Mouse (Mus musculus): ENCODE results near the gene Rspry1. TPM values are rescaled to one million over a fixed set of nuclear protein-coding genes. Genes with fewer than 3 reads are reported as not detected.

The Rspry1 gene
- 25.3 to 28.4 TPM (median 26.7 TPM) in 4 replicates for total RNA-seq (2023; ENCODE audit: inconsistent age)

GRCm38 (mm10) chr8:94601607-94602385 lies at the start of gene Rspry1, which contains the start of gene Fam192a:
Rspry1 (plus strand) TSS chr8:94601937.
Fam192a (minus strand) TSS chr8:94601997.

DNA sequence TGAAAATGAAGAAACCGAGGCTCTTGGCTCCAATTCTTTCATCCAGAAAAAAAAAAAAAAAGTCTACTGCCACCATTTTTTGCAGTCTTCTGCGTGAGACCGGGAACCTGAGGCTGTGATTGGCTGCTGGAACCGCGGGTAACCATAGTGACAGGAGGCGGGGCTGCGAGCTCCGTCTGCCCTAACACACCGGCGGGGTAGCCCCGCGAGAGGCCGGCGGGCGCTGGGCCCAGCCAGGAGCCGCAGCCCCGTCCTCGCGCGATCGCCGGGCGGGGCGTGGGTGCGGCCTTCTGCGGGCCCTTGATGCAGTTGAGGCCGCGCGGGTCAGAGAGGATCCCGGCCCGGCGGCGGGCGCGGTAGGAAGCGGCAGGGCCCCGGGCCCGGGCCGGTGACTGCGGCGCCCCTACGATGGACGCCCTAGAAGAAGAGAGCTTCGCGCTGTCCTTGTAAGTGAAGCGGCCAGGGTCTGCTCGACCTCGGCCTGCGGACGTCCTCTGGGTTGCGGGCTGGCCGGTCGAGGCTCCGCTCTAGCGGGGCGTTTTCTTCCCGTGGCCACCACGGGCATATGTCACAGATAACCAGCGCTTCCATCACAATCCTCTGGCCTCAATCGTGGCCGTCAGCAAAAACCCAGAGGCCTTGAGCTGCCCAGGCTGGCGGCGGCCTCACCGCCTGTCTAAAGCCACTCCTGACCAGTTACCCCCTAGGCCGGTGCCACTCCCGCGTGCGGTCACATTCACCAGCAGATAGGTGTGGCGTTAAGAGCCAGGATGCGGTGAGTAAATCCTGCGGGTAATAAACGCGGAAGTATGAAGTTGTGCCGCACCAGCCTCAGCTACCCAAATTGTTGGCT lies 64.9 kb downstream of the Rspry1 start, which contains the start of gene Arl2bp:
Gene Arl2bp, plus strand, starts transcription at position 145 of the 853 bp plus-strand sequence.

GRCm38 (mm10) chr8:94695994-94696384 lies 94.3 kb downstream of the Rspry1 start, which contains the start of gene Pllp:
Pllp (minus strand) TSS chr8:94696278.

Other genes with a start within 250 kb of the Rspry1 start
- 245 to 283 TPM (median 269 TPM) in 4 replicates for gene Herpud1, start 215.5 kb upstream of the Rspry1 start, total RNA-seq (2023; ENCODE audit: inconsistent age)
- 88.4 to 123 TPM (median 96.6 TPM) in 4 replicates for gene Nlrc5, start 167.6 kb upstream of the Rspry1 start, total RNA-seq (2023; ENCODE audit: inconsistent age)
- 0.33 to 0.63 TPM (median 0.45 TPM) in 3 of 4 replicates, not detected in the other for gene Cpne2, start 68.9 kb upstream of the Rspry1 start, total RNA-seq (2023; ENCODE audit: inconsistent age)
- gene Fam192a, start 60 bp downstream of the Rspry1 start, total RNA-seq (2023; ENCODE audit: inconsistent age): 31.8 to 42.0 TPM (median 37.3 TPM) in 4 replicates
- 94.4 to 105 TPM (median 99.9 TPM) in 4 replicates for gene Arl2bp, start 64.7 kb downstream of the Rspry1 start, total RNA-seq (2023; ENCODE audit: inconsistent age)
- gene Pllp, start 94.3 kb downstream of the Rspry1 start, total RNA-seq (2023; ENCODE audit: inconsistent age): not detected in 4 replicates
- 0.48 to 0.51 TPM in 2 of 4 replicates, not detected in the others for gene Ccl22, start 143.7 kb downstream of the Rspry1 start, total RNA-seq (2023; ENCODE audit: inconsistent age)
- gene Cx3cl1, start 170.1 kb downstream of the Rspry1 start, total RNA-seq (2023; ENCODE audit: inconsistent age): not detected in 4 replicates
- gene Ccl17, start 208.5 kb downstream of the Rspry1 start, total RNA-seq (2023; ENCODE audit: inconsistent age): not detected in 4 replicates
- 29.0 to 34.4 TPM (median 32.9 TPM) in 4 replicates for gene Coq9, start 236.4 kb downstream of the Rspry1 start, total RNA-seq (2023; ENCODE audit: inconsistent age)
- gene Ciapin1, start 236.4 kb downstream of the Rspry1 start, total RNA-seq (2023; ENCODE audit: inconsistent age): 50.3 to 64.6 TPM (median 51.7 TPM) in 4 replicates